Mouse (Mus musculus): ENCODE results near the gene Tnpo1. TPM values are rescaled to one million over a fixed set of nuclear protein-coding genes. Genes with fewer than 3 reads are reported as not detected.

The Tnpo1 gene
- polyA plus RNA-seq, 1 experiment from 2014 or later = 73.3 TPM

- no peak overlapping the region for H3K4me3 ChIP-seq
- no peaks in the 10 kb centered on the region for H3K27me3 ChIP-seq
- WGBS = 95% methylated on average over 3 of the region's 3 CpGs
- ATAC-seq (ENCODE audit: insufficient number of reproducible peaks, insufficient read depth, low FRiP score, low TSS enrichment) = no peak
- H3K4me1 ChIP-seq = no peaks in the 10 kb centered on the region
- H3K9ac ChIP-seq = no peak overlapping the region
- no peak overlapping the region for H3K4me2 ChIP-seq (replicated peaks)
- H3K36me3 ChIP-seq = peaks cover 27% of the 10 kb centered on the region
- H3K9me3 ChIP-seq = peaks cover 2% of the 10 kb centered on the region; the same call in 1 of the 2 replicates
- no peak overlapping the region for H3K27ac ChIP-seq
Observed at GRCm38 (mm10) chr13:98795511-98795910, 130.7 kb downstream of the Tnpo1 start.

- H3K4me2 ChIP-seq (replicated peaks) = no peak overlapping the region
- no peaks in the 10 kb centered on the region for H3K27me3 ChIP-seq
- no peak for ATAC-seq (ENCODE audit: insufficient number of reproducible peaks, insufficient read depth, low FRiP score, low TSS enrichment)
- H3K9ac ChIP-seq = no peak overlapping the region
- H3K9me3 ChIP-seq = no peaks in the 10 kb centered on the region
- no peak overlapping the region for H3K27ac ChIP-seq
- H3K4me3 ChIP-seq = no peak overlapping the region
- H3K4me1 ChIP-seq = no peaks in the 10 kb centered on the region
- peaks cover 10% of the 10 kb centered on the region; the same call in 1 of the 2 replicates for H3K36me3 ChIP-seq
- WGBS = 95% methylated on average over 1 of the region's 1 CpGs
Observed at GRCm38 (mm10) chr13:98792864-98793263, 133.3 kb downstream of the Tnpo1 start.

GRCm38 (mm10) chr13:98791693-98792092 is 134.5 kb downstream of the Tnpo1 start:
- peaks cover 10% of the 10 kb centered on the region; the same call in 1 of the 2 replicates for H3K36me3 ChIP-seq
- H3K4me3 ChIP-seq = no peak overlapping the region
- H3K4me1 ChIP-seq = no peaks in the 10 kb centered on the region
- no peak for ATAC-seq (ENCODE audit: insufficient number of reproducible peaks, insufficient read depth, low FRiP score, low TSS enrichment)
- H3K9ac ChIP-seq = no peak overlapping the region
- H3K4me2 ChIP-seq (replicated peaks) = no peak overlapping the region
- no peaks in the 10 kb centered on the region for H3K9me3 ChIP-seq
- H3K27me3 ChIP-seq = no peaks in the 10 kb centered on the region
- 90% methylated on average over 1 of the region's 1 CpGs for WGBS
- H3K27ac ChIP-seq = no peak overlapping the region

Other genes with a start within 250 kb of the Tnpo1 start
- gene Tmem171, start 231.6 kb downstream of the Tnpo1 start, polyA plus RNA-seq (2016; fragmentation: Nextera tagmentation; extraction: Ambion mirVana) = not detected in 2 replicates
- 51.5 and 59.8 TPM in 2 replicates for gene Fcho2, start 110.9 kb downstream of the Tnpo1 start, polyA plus RNA-seq (2016; fragmentation: Nextera tagmentation; extraction: Ambion mirVana)
- not detected in 2 replicates for gene 1700024P04Rik, start 58.2 kb upstream of the Tnpo1 start, polyA plus RNA-seq (2016; fragmentation: Nextera tagmentation; extraction: Ambion mirVana)

All from embryonic facial prominence, embryonic 12.5 days (tissue).